Mouse (Mus musculus) MEL (cell line): ENCODE measurements around the gene Hectd4. TPM values are rescaled to one million over a fixed set of nuclear protein-coding genes. Genes with fewer than 3 reads are reported as not detected.

ENCODE experiments used
- DNase-seq: peaks from one replicate; pipeline ENCODE4 v3.0.0; 2011; ENCODE audit warnings: low read depth, low spot score
- H3K27ac ChIP-seq: 2 replicates; pipeline ENCODE4 v1.5.1; 2012; ENCODE audit warnings: low read depth, mild to moderate bottlenecking, control low read depth, low read length, moderate library complexity; ENCODE audit not compliant: control insufficient read depth
- H3K27me3 ChIP-seq, 2 experiments: fragments of 150-350 bp in 1 of 2; sonication (generic) in 1 of 2; 2 replicates each; pipeline ENCODE4 v1.6.1; 2012; ENCODE audit warnings: low read length in 2 of 2, mild to moderate bottlenecking in 2 of 2, improper control_type of control experiment in 1 of 2, moderate library complexity in 1 of 2; ENCODE audit not compliant: insufficient read depth in 2 of 2, control insufficient read depth in 1 of 2
- H3K36me3 ChIP-seq, 2 experiments: 2 replicates each; pipeline ENCODE4 v1.6.1; 2012 to 2014; ENCODE audit warnings: low read length in 2 of 2, improper control_type of control experiment in 1 of 2, inconsistent platforms in 1 of 2, mild to moderate bottlenecking in 1 of 2; ENCODE audit not compliant: insufficient read depth in 2 of 2, control insufficient read depth in 1 of 2
- H3K4me1 ChIP-seq, 2 experiments: fragments of 150-350 bp in 1 of 2; sonication (generic) in 1 of 2; 2 replicates each; pipeline ENCODE4 v1.6.1; 2012; ENCODE audit warnings: low read length in 2 of 2, improper control_type of control experiment in 1 of 2, mild to moderate bottlenecking in 1 of 2; ENCODE audit not compliant: insufficient read depth in 2 of 2, control insufficient read depth in 1 of 2
- H3K4me3 ChIP-seq, 2 experiments: fragments of 150-350 bp in 1 of 2; sonication (generic) in 1 of 2; 2 replicates each; pipeline ENCODE4 v1.5.1; 2012; ENCODE audit warnings: low read depth in 2 of 2, low read length in 2 of 2, mild to moderate bottlenecking in 2 of 2, moderate library complexity in 2 of 2, control low read depth in 1 of 2, improper control_type of control experiment in 1 of 2; ENCODE audit not compliant: control insufficient read depth in 1 of 2, insufficient read depth in 1 of 2
- H3K79me2 ChIP-seq: 2 replicates; pipeline ENCODE4 v1.6.1; 2012; ENCODE audit warnings: mild to moderate bottlenecking, low read length, moderate library complexity; ENCODE audit not compliant: control insufficient read depth, poor library complexity, insufficient read depth
- H3K9ac ChIP-seq: 2 replicates; pipeline ENCODE4 v1.6.1; 2012; ENCODE audit warnings: low read depth, mild to moderate bottlenecking, control low read depth, low read length, moderate library complexity; ENCODE audit not compliant: control insufficient read depth, poor library complexity, severe bottlenecking
- H3K9me3 ChIP-seq: fragments of 150-350 bp; sonication (generic); replicated peaks from 2 replicates; pipeline ENCODE4 v1.6.1; 2012; ENCODE audit warnings: mild to moderate bottlenecking, low read length, improper control_type of control experiment, moderate library complexity; ENCODE audit not compliant: insufficient read depth
- CHD2 ChIP-seq: IDR thresholded peaks from 2 replicates; pipeline ENCODE4 v1.6.1; 2011; ENCODE audit warnings: low read length, improper control_type of control experiment
- CTCF ChIP-seq, 3 experiments: IDR thresholded peaks in 2 of 3; conservative IDR thresholded peaks in 1 of 3; 2 replicates each; pipeline ENCODE4 v1.5.1; 2011 to 2012; ENCODE audit warnings: low read length in 3 of 3, low read depth in 2 of 3, mild to moderate bottlenecking in 2 of 3, improper control_type of control experiment in 1 of 3, inconsistent platforms in 1 of 3, mixed read lengths in 1 of 3, moderate library complexity in 1 of 3; ENCODE audit not compliant: control insufficient read depth in 1 of 3, insufficient read depth in 1 of 3, poor library complexity in 1 of 3, severe bottlenecking in 1 of 3
- EP300 ChIP-seq, 2 experiments: IDR thresholded peaks; 2 replicates each; pipeline ENCODE4 v1.6.1; 2011; ENCODE audit warnings: improper control_type of control experiment in 2 of 2, low read length in 2 of 2, low read depth in 1 of 2, mild to moderate bottlenecking in 1 of 2
- GATA1 ChIP-seq: IDR thresholded peaks from 2 replicates; pipeline ENCODE4 v1.6.1; 2011; ENCODE audit warnings: low read depth, low read length, improper control_type of control experiment
- JUND ChIP-seq: IDR thresholded peaks from 2 replicates; pipeline ENCODE4 v1.6.1; 2011; ENCODE audit warnings: low read depth, mild to moderate bottlenecking, improper control_type of control experiment, low read length
- MAZ ChIP-seq: IDR thresholded peaks from 2 replicates; pipeline ENCODE4 v1.6.1; 2012; ENCODE audit warnings: low read depth, mild to moderate bottlenecking, inconsistent platforms, low read length, improper control_type of control experiment
- MYB ChIP-seq: IDR thresholded peaks from 2 replicates; pipeline ENCODE4 v1.6.1; 2011; ENCODE audit warnings: mild to moderate bottlenecking, low read depth, low read length, improper control_type of control experiment
- NELFE ChIP-seq: IDR thresholded peaks from 2 replicates; pipeline ENCODE4 v1.6.1; 2011; ENCODE audit warnings: low read depth, low read length, improper control_type of control experiment
- NRF1 ChIP-seq: IDR thresholded peaks from 2 replicates; pipeline ENCODE4 v1.6.1; 2014; ENCODE audit warnings: low read depth, mild to moderate bottlenecking, inconsistent platforms, low read length, improper control_type of control experiment, moderate library complexity; ENCODE audit not compliant: poor library complexity, insufficient read depth, severe bottlenecking
- POLR2A ChIP-seq, 2 experiments: IDR thresholded peaks; 2 replicates each; pipeline ENCODE4 v1.6.1; 2011 to 2012; ENCODE audit warnings: low read length in 2 of 2, mild to moderate bottlenecking in 2 of 2, control low read depth in 1 of 2, improper control_type of control experiment in 1 of 2, low read depth in 1 of 2, moderate library complexity in 1 of 2; ENCODE audit not compliant: control insufficient read depth in 1 of 2, insufficient read depth in 1 of 2, poor library complexity in 1 of 2
- POLR2AphosphoS2 ChIP-seq: IDR thresholded peaks from 2 replicates; pipeline ENCODE4 v1.6.1; 2011; ENCODE audit warnings: low read length, improper control_type of control experiment
- POLR2AphosphoS5 ChIP-seq: IDR thresholded peaks from 2 replicates; pipeline ENCODE4 v1.6.1; 2012; ENCODE audit warnings: low read depth, borderline replicate concordance, mild to moderate bottlenecking, inconsistent platforms, low read length, moderate library complexity, mixed read lengths
- RAD21 ChIP-seq: IDR thresholded peaks from 2 replicates; pipeline ENCODE4 v1.6.1; 2011; ENCODE audit warnings: mild to moderate bottlenecking, low read depth, low read length, improper control_type of control experiment
- RCOR1 ChIP-seq: IDR thresholded peaks from 2 replicates; pipeline ENCODE4 v1.6.1; 2012; ENCODE audit warnings: low read depth, mild to moderate bottlenecking, inconsistent platforms, low read length, improper control_type of control experiment
- SIN3A ChIP-seq: IDR thresholded peaks from 2 replicates; pipeline ENCODE4 v1.6.1; 2012; ENCODE audit warnings: low read length, improper control_type of control experiment, inconsistent platforms
- TAL1 ChIP-seq: IDR thresholded peaks from 2 replicates; pipeline ENCODE4 v1.6.1; 2012; ENCODE audit warnings: mild to moderate bottlenecking, inconsistent platforms, low read length, moderate library complexity, mixed read lengths
- TCF12 ChIP-seq: IDR thresholded peaks from 2 replicates; pipeline ENCODE4 v1.6.1; 2014; ENCODE audit warnings: low read depth, mild to moderate bottlenecking, inconsistent platforms, low read length, improper control_type of control experiment, moderate library complexity
- USF1 ChIP-seq: IDR thresholded peaks from 2 replicates; pipeline ENCODE4 v1.6.1; 2014; ENCODE audit warnings: low read depth, mild to moderate bottlenecking, inconsistent platforms, low read length, improper control_type of control experiment, moderate library complexity
- USF2 ChIP-seq, 2 experiments: IDR thresholded peaks; 2 replicates each; pipeline ENCODE4 v1.6.1; 2011 to 2012; ENCODE audit warnings: improper control_type of control experiment in 2 of 2, low read length in 2 of 2, borderline replicate concordance in 1 of 2, inconsistent platforms in 1 of 2, low read depth in 1 of 2, mild to moderate bottlenecking in 1 of 2; ENCODE audit not compliant: insufficient read depth in 1 of 2
- ZC3H11A ChIP-seq: IDR thresholded peaks from 2 replicates; pipeline ENCODE4 v1.6.1; 2012; ENCODE audit warnings: low read depth, mild to moderate bottlenecking, inconsistent platforms, low read length, improper control_type of control experiment
- ZMIZ1 ChIP-seq: IDR thresholded peaks from 2 replicates; pipeline ENCODE4 v1.6.1; 2012; ENCODE audit warnings: low read depth, mild to moderate bottlenecking, inconsistent platforms, low read length, improper control_type of control experiment, moderate library complexity
- polyA plus RNA-seq, 2 experiments: library from polyadenylated mRNA; stranded (reverse) in 1 of 2; unstranded in 1 of 2; fragments of >175 nt in 1 of 2; fragments of >200 nt in 1 of 2; gene quantifications; 2 replicates each; pipeline versions ENCODE4 v1.2.1 to v1.2.4; 2012; ENCODE audit warnings: low replicate concordance in 2 of 2, low read depth in 1 of 2; ENCODE audit not compliant: insufficient read length in 2 of 2, insufficient read depth in 1 of 2, missing spikeins in 1 of 2
- total RNA-seq: library from RNA; depleted of rRNA; stranded (reverse); fragments of 300-350 nt; gene quantifications from 2 replicates; pipeline ENCODE4 v1.2.3, GENCODE M21; 2012

The Hectd4 gene
- total and polyA plus RNA-seq, 3 experiments, result 7.0 to 10.8 TPM; not detected in 1

- peaks cover 0 to 4% of the 10 kb centered on the region in 2 experiments; a peak in 2 of 4 replicates for H3K36me3 ChIP-seq
- no peak for TF ChIP-seq MAZ
- TF ChIP-seq EP300 (IDR thresholded peaks at IDR 0.05; ENCODE audit: low read depth in 1 of 2, low read length in 2 of 2), result no peak
- TF ChIP-seq JUND, result no peak
- no peak for TF ChIP-seq ZC3H11A
- no peak for TF ChIP-seq GATA1
- TF ChIP-seq NELFE, result no peak
- TF ChIP-seq TAL1, result no peak
- no peak for TF ChIP-seq POLR2A (IDR thresholded peaks at IDR 0.05; ENCODE audit: control insufficient read depth in 1 of 2, insufficient read depth in 1 of 2, low read depth in 1 of 2, low read length in 2 of 2, poor library complexity in 1 of 2)
- TF ChIP-seq POLR2AphosphoS5, result no peak
- no peak for TF ChIP-seq RCOR1
- TF ChIP-seq NRF1, result no peak
- TF ChIP-seq POLR2AphosphoS2, result no peak
- no peak for TF ChIP-seq SIN3A
- no peak for TF ChIP-seq TCF12
- TF ChIP-seq, all 39 proteins: peak for 0
- Histone ChIP-seq H3K4me3 (no peak overlapping the region), H3K9ac (no peak overlapping the region), H3K27ac (no peak overlapping the region), H3K27me3 (no peaks in the 10 kb centered on the region), H3K9me3 (no peaks in the 10 kb centered on the region), H3K79me2 (no peaks in the 10 kb centered on the region), H3K4me1 (no peaks in the 10 kb centered on the region)
- no peak for DNase-seq
These were observed 116.0 kb downstream of the Hectd4 start for GRCm38 (mm10) chr5:121336009-121336408.

- Histone ChIP-seq H3K9me3 (no peaks in the 10 kb centered on the region), H3K27ac (no peak overlapping the region), H3K36me3 (peaks cover 0 to 1% of the 10 kb centered on the region in 2 experiments; a peak in 2 of 4 replicates), H3K79me2 (no peaks in the 10 kb centered on the region), H3K4me3 (no peak overlapping the region), H3K4me1 (no peaks in the 10 kb centered on the region), H3K27me3 (no peaks in the 10 kb centered on the region), H3K9ac (no peak overlapping the region)
- DNase-seq, result no peak
- no peak for TF ChIP-seq USF1
- TF ChIP-seq USF2 (IDR thresholded peaks at IDR 0.05; ENCODE audit: borderline replicate concordance in 1 of 2, insufficient read depth in 1 of 2, low read depth in 1 of 2, low read length in 2 of 2), result no peak
- TF ChIP-seq ZMIZ1, result no peak
- no peak for TF ChIP-seq MYB
- no peak for TF ChIP-seq ZC3H11A
- no peak for TF ChIP-seq CHD2
- TF ChIP-seq RAD21, result no peak
- TF ChIP-seq SIN3A, result no peak
- TF ChIP-seq POLR2AphosphoS2, result no peak
- TF ChIP-seq CTCF (IDR thresholded peaks at IDR 0.05 in 2 of 3, conservative IDR thresholded peaks at IDR 0.05 in 1 of 3; ENCODE audit: control insufficient read depth in 1 of 3, insufficient read depth in 1 of 3, low read depth in 2 of 3, low read length in 3 of 3, poor library complexity in 1 of 3, severe bottlenecking in 1 of 3), result no peak
These were observed 116.8 kb downstream of the Hectd4 start for GRCm38 (mm10) chr5:121336776-121337175.
